Mouse (Mus musculus) CH12.LX (cell line): ENCODE measurements around the gene Rngtt.

ENCODE experiments used
- CTCF ChIP-seq, 2 experiments: IDR thresholded peaks in 1 of 2; conservative IDR thresholded peaks in 1 of 2; 2 replicates each; pipeline ENCODE4 v1.5.1; 2011 to 2012; ENCODE audit warnings: low read depth in 2 of 2, low read length in 2 of 2, improper control_type of control experiment in 1 of 2, inconsistent platforms in 1 of 2, mild to moderate bottlenecking in 1 of 2, moderate library complexity in 1 of 2
- ELF1 ChIP-seq: IDR thresholded peaks from 2 replicates; pipeline ENCODE4 v1.6.1; 2014; ENCODE audit warnings: low read depth, mild to moderate bottlenecking, inconsistent platforms, low read length, improper control_type of control experiment
- EP300 ChIP-seq: IDR thresholded peaks from 2 replicates; pipeline ENCODE4 v1.6.1; 2011; ENCODE audit warnings: low read length, improper control_type of control experiment
- JUN ChIP-seq: IDR thresholded peaks from 2 replicates; pipeline ENCODE4 v1.6.1; 2011; ENCODE audit warnings: low read depth, mild to moderate bottlenecking, low read length, improper control_type of control experiment, moderate library complexity; ENCODE audit not compliant: insufficient read depth
- JUND ChIP-seq: conservative IDR thresholded peaks from 2 replicates; pipeline ENCODE4 v1.6.1; 2011; ENCODE audit warnings: low read depth, low read length, improper control_type of control experiment
- MEF2A ChIP-seq: IDR thresholded peaks from 2 replicates; pipeline ENCODE4 v1.6.1; 2014; ENCODE audit warnings: low read depth, mild to moderate bottlenecking, inconsistent platforms, low read length, improper control_type of control experiment, borderline replicate concordance
- POLR2A ChIP-seq: IDR thresholded peaks from 2 replicates; pipeline ENCODE4 v1.6.1; 2011; ENCODE audit warnings: low read depth, mild to moderate bottlenecking, improper control_type of control experiment, low read length
- SMC3 ChIP-seq: IDR thresholded peaks from 2 replicates; pipeline ENCODE4 v1.6.1; 2011; ENCODE audit warnings: low read depth, low read length, improper control_type of control experiment
- TCF12 ChIP-seq: IDR thresholded peaks from 2 replicates; pipeline ENCODE4 v1.6.1; 2014; ENCODE audit warnings: low read depth, mild to moderate bottlenecking, inconsistent platforms, low read length, improper control_type of control experiment

DNA sequence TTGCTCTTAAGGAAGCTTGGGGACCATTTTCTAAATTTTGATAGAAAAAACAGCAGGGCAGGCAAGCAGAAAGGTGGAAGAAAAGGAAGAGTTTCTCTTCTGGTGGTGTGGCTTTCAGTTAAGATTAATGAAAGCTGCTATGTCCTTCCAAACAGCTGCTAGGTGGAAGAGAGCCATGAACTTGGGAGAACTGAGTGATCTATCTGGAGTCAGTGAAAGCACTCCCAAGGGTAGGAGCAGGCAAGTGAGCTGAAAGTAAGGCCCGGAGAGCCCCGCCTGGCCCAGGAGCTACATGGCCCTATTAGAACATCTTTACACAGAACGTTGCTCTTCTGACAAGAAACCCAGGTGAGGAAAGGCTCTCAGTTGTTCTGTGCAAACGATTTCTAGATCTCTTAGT is 103.7 kb downstream of the Rngtt start:
- TF ChIP-seq JUND, result no peak
- no peak for TF ChIP-seq CTCF (conservative IDR thresholded peaks at IDR 0.05 in 1 of 2, IDR thresholded peaks at IDR 0.05 in 1 of 2; ENCODE audit: low read depth in 2 of 2, low read length in 2 of 2)
- TF ChIP-seq JUN, result no peak
- no peak for TF ChIP-seq POLR2A
- TF ChIP-seq TCF12, result no peak
- TF ChIP-seq SMC3, result no peak
- no peak for TF ChIP-seq MEF2A
- no peak for TF ChIP-seq EP300
- no peak for TF ChIP-seq ELF1
